Mouse (Mus musculus) embryonic facial prominence, embryonic 11.5 days (tissue): ENCODE data around the gene Dydc2. TPM values are rescaled to one million over a fixed set of nuclear protein-coding genes. Genes with fewer than 3 reads are reported as not detected.

Source experiments
- ATAC-seq: fragments of 200-750 bp; cut with Nextera tagmentation; replicated peaks from 2 replicates; pipeline ENCODE4 v1.8.0; 2017; ENCODE audit warnings: low read depth; ENCODE audit not compliant: insufficient number of reproducible peaks, low FRiP score, low TSS enrichment
- DNase-seq: peaks from one replicate; pipeline ENCODE4 v3.0.0-alpha.2; 2015; ENCODE audit warnings: low spot score
- H3K27ac ChIP-seq: fragments of 300-500 bp; sonication (generic); replicated peaks from 2 replicates; pipeline ENCODE4 v1.5.1; 2014; ENCODE audit warnings: mild to moderate bottlenecking, low read depth, low read length, control low read depth
- H3K27me3 ChIP-seq: fragments of 300-500 bp; sonication (generic); 2 replicates; pipeline ENCODE4 v1.6.1; 2014; ENCODE audit warnings: mild to moderate bottlenecking, low read length, moderate library complexity, mixed read lengths; ENCODE audit not compliant: control insufficient read depth, insufficient read depth
- H3K36me3 ChIP-seq: fragments of 300-500 bp; sonication (generic); replicated peaks from 2 replicates; pipeline ENCODE4 v1.6.1; 2014; ENCODE audit warnings: low read depth, mild to moderate bottlenecking, low read length, moderate library complexity, mixed read lengths; ENCODE audit not compliant: control insufficient read depth, insufficient read depth
- H3K4me1 ChIP-seq: fragments of 300-500 bp; sonication (generic); 2 replicates; pipeline ENCODE4 v1.6.1; 2014; ENCODE audit warnings: low read length, mixed read lengths; ENCODE audit not compliant: control insufficient read depth, insufficient read depth
- H3K4me2 ChIP-seq: fragments of 300-500 bp; sonication (generic); 2 replicates; pipeline ENCODE4 v1.6.1; 2014; ENCODE audit warnings: low read depth, mild to moderate bottlenecking, control low read depth, low read length, moderate library complexity
- H3K4me3 ChIP-seq: fragments of 300-500 bp; sonication (generic); 2 replicates; pipeline ENCODE4 v1.5.1; 2014; ENCODE audit warnings: low read depth, low read length, control low read depth
- H3K9ac ChIP-seq: fragments of 300-500 bp; sonication (generic); replicated peaks from 2 replicates; pipeline ENCODE4 v1.6.1; 2014; ENCODE audit warnings: mild to moderate bottlenecking, control low read depth, low read length
- H3K9me3 ChIP-seq: fragments of 300-500 bp; sonication (generic); replicated peaks from 2 replicates; pipeline ENCODE4 v1.6.1; 2016; ENCODE audit warnings: mild to moderate bottlenecking, low read length, inconsistent platforms, mixed read lengths; ENCODE audit not compliant: control insufficient read depth
- WGBS: fragments of 180-500 bp; shearing (Covaris S2); extraction: QIAGEN DNeasy Blood & Tissue Kit; methylation state at CpG from one replicate; pipeline ENCODE4 v1.1.7; 2014; 5-methylcytosine and 5-hydroxymethylcytosine counted together
- polyA plus RNA-seq: library from polyadenylated mRNA; unstranded; fragments of >200 nt; fragmentation: Nextera tagmentation; extraction: Ambion mirVana; gene quantifications from 2 replicates; pipeline ENCODE4 v1.2.1, GENCODE M21; 2014

Dydc2 gene
- polyA plus RNA-seq, 1 experiment from 2014 or later, result not detected

DNA sequence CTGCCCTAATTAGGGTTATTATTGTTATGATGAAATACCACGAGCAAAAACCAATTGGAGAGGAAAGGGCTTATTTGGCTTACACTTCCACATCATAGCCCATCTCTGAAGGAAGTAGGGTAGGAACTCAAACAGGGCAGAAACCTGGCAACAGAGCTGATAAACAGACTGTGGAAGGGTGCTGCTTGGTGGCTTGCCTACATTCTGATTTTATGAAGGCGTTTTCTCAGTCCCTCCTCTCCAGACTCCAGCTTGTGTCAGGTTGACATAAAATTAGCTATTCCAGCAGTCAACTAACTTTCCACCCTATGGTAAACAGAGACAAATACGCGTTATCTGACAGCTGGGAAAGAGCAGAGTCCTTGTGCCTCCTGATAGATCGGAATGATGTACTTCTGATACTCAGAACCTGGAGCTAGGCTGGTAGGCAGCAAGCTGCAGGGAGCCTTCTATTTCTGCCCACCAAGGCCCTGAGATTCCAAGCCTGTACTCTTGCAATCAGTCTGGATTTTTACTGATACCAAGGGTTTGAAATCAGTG is 54.2 kb downstream of the Dydc2 start:
- Histone ChIP-seq H3K9me3 (no peaks in the 10 kb centered on the region), H3K4me1 (no peaks in the 10 kb centered on the region), H3K4me2 (no peak overlapping the region), H3K9ac (no peak overlapping the region), H3K4me3 (no peak overlapping the region), H3K27ac (no peak overlapping the region), H3K36me3 (no peaks in the 10 kb centered on the region), H3K27me3 (no peaks in the 10 kb centered on the region)
- DNase-seq, result no peak
- ATAC-seq, result no peak
- WGBS, result 76% methylated on average over 5 of the region's 5 CpGs

DNA sequence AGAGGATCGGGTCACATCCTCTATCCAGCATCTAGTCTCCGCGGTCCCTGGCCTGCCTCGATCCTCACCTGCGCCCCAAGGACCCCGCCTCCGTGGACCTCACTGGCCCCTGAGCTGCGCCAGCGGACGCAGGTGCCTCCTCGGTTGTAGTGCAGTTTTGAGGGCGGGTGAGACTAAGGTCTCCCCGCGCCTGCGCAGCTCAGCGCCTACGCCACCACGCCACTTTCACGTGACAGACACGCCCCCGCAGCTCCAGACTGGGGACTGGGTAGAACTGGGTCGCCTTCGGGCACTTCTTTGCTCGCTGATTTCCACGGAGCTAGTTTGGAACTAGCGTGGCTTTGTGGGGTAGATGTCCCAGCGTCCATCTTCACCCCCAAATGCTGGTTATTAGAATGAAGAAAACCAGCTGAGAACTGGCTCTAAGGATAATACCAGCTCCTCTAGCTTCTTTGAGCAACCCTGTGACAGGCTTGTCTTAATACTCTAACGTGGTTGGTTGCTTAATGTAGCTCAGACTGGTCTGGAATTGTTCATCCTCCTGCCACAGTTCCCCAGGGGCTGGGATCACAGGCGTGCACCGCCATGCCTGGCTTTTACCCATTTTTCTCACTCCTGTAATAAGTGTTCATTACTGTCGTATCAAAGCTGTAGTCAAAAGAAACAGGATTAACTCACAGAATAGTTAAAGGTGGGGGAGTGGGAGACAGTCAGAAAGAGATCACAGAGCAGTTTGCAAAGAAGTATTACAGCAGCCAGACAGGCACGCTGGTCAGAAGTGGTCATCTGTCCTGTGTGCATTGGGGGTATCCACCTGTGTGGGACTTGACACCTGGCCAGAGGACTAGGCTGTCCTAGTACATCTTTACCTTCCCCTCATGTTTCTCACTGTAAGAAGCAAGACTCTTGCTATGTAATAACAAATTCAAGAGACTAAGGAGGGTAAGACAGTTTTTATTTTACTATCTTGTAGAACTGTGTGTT is 55.1 kb downstream of the Dydc2 start, which contains the start of gene Fam213a:
Fam213a (minus strand) TSS at position 159 of the 984 bp plus-strand sequence.
- H3K27me3 ChIP-seq, result no peaks in the 10 kb centered on the region
- H3K36me3 ChIP-seq, result no peaks in the 10 kb centered on the region
- H3K27ac ChIP-seq, result no peak within 1 kb of the TSS
- 3% methylated on average over 32 of the region's 32 CpGs for WGBS
- peak; percentile 98 for ATAC-seq
- H3K9me3 ChIP-seq, result no peaks in the 10 kb centered on the region
- peak within 1 kb of the TSS; percentile 58 for H3K4me3 ChIP-seq
- H3K4me1 ChIP-seq, result no peaks in the 10 kb centered on the region
- DNase-seq, result peak; percentile 93
- H3K4me2 ChIP-seq, result peak within 1 kb of the TSS; percentile 83
- peak within 1 kb of the TSS; percentile 77 for H3K9ac ChIP-seq

DNA sequence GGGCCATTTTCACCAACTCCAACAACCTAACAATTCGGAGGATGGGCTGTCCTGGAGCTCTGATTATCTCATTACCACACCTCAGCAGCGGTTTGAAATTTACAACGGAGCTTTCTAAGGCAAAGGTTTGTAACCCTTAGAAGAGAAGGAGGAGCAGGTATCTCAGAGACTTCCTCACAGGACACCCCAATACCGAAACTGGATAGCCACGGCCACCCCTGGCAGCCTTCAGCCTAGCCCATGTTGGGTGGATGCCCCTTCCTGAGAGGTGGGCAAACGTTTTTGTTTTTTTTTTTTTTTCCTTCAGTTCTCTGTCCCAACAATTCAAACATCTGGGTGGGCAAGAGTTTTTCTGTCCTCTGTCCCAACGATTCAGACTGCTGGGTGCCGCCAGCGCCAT is 55.9 kb downstream of the Dydc2 start:
- Histone ChIP-seq H3K9ac (peak overlapping the region; percentile 77), H3K4me1 (no peaks in the 10 kb centered on the region), H3K9me3 (no peaks in the 10 kb centered on the region), H3K4me2 (peak overlapping the region; percentile 83), H3K4me3 (peak overlapping the region; percentile 58), H3K27ac (no peak overlapping the region), H3K36me3 (no peaks in the 10 kb centered on the region), H3K27me3 (no peaks in the 10 kb centered on the region)
- DNase-seq (no peak), ATAC-seq (no peak)
- WGBS, result 19% methylated on average over 9 of the region's 9 CpGs

DNA sequence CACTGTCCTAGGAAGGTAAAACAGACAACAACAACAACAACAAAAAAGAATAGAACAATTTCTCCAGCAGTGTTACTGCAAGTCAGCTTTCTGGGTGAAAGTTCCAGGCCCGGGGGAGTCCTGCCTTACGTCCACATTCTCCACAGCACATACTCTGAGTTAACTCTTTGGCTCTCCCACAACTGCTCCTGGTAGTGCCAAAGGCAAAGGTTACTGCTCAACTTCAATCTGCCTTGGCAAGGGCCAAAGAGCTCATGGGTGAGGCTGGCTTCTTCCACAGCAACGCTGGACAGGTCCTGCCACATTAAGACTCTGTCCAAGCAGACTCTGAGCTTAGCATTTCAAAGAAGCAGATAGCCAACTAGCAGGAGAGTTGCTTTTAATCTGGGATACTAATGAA is 57.1 kb downstream of the Dydc2 start:
- no peak for DNase-seq
- WGBS, result 79% methylated on average over 3 of the region's 3 CpGs

DNA sequence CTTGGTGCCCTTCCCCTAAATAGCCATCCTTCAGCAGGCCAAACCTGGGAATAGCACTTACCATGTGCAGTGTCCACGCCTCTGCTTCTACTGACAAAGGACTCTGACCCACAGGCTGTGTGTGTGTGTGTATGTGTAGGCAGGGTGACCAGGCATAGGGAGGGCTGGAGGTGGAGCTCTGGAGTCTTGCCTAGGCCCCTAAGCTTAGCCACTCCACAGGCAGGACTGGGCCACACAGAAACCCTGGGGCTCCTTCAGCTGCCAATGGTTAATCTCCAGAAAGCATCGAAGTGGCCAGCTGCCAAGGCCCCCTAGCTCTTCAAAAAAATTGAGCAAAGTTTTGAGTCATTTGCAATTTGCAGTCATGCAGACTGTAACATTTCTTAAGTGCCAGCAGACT is 60.9 kb downstream of the Dydc2 start:
- WGBS, result 59% methylated on average over 2 of the region's 2 CpGs
- DNase-seq, result no peak
- Histone ChIP-seq H3K4me1 (0 out of 2 replicates have a peak, but pooled peaks cover 3% of the 10 kb centered on the region), H3K36me3 (no peaks in the 10 kb centered on the region), H3K4me2 (no peak overlapping the region), H3K27ac (no peak overlapping the region), H3K4me3 (no peak overlapping the region), H3K9ac (no peak overlapping the region), H3K27me3 (no peaks in the 10 kb centered on the region), H3K9me3 (no peaks in the 10 kb centered on the region)
- ATAC-seq, result 0 out of 2 replicates have a peak, but pooled peaks have one; percentile 50

More for the DNA sequence above, 57.1 kb downstream of the Dydc2 start:
- Histone ChIP-seq H3K4me3 (no peak overlapping the region), H3K36me3 (no peaks in the 10 kb centered on the region), H3K9me3 (no peaks in the 10 kb centered on the region), H3K9ac (no peak overlapping the region), H3K27ac (no peak overlapping the region), H3K4me2 (no peak overlapping the region), H3K4me1 (no peaks in the 10 kb centered on the region), H3K27me3 (no peaks in the 10 kb centered on the region)
- ATAC-seq, result no peak

DNA sequence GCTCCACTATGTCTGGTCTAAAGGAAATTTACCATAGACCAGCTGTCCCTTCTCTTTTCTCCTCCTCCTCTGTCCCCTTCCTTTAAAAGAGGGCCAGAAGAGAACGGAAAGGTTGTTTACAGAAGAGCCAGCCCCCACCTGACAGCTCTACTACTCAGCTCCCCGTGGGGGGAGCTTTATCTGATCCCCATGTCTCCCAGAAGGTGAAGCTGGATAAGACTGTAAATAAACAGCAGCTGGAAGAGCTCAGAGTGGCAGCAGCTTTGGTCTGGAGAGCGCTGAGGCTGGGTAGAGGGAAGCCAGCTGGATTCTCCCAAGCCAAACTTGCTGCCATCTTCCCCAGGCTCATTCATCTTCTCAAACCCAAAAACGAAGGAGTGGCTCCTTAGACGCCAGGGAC is 61.4 kb downstream of the Dydc2 start:
- Histone ChIP-seq H3K4me1 (0 out of 2 replicates have a peak, but pooled peaks cover 3% of the 10 kb centered on the region), H3K4me3 (no peak overlapping the region), H3K4me2 (no peak overlapping the region), H3K9ac (no peak overlapping the region), H3K9me3 (no peaks in the 10 kb centered on the region), H3K27me3 (no peaks in the 10 kb centered on the region), H3K27ac (no peak overlapping the region), H3K36me3 (no peaks in the 10 kb centered on the region)
- ATAC-seq, result no peak
- 31% methylated on average over 5 of the region's 5 CpGs for WGBS
- DNase-seq, result no peak

DNA sequence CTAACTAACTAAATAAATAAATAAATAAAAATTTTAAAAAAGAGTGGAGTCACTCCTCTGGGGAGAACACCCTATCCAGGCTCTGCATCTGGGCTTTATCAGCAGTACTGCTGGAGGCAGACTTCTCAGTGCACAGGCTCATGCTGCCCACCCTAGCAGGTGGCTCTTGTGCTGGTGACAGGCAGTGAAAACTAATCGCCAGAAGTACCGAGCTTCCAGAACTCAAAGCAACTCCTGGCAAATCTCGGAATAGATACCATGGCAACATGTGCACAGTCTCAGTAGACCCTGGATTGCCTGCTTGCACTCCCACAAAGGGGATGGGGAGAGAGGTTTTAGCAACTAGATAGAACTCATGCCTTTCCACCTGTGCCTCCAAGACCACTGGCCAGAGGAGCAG is 62.1 kb downstream of the Dydc2 start:
- Histone ChIP-seq H3K4me1 (0 out of 2 replicates have a peak, but pooled peaks cover 3% of the 10 kb centered on the region), H3K36me3 (no peaks in the 10 kb centered on the region), H3K9me3 (no peaks in the 10 kb centered on the region), H3K4me2 (no peak overlapping the region), H3K27ac (no peak overlapping the region), H3K27me3 (no peaks in the 10 kb centered on the region), H3K4me3 (no peak overlapping the region), H3K9ac (no peak overlapping the region)
- 61% methylated on average over 3 of the region's 3 CpGs for WGBS
- ATAC-seq (no peak), DNase-seq (no peak)

DNA sequence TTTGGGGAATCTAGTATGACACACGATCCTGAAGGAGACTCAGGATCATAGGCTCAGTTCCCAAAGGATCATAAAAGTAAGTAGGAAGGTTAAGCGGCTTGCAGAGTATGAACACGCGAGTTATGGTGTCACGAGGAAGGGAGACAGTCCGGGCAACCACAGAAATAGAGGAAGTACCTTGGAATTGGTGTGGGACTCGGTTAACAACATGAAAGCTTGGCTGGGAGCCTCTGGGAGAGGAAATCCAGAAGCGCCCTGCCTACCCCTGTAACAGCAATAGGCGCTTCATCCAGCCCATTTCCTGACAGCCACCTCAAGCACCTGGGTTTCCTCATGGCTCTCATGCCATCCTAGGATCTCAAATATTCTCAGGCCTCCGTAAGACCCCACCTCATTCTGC is 62.7 kb downstream of the Dydc2 start:
- Histone ChIP-seq H3K4me2 (no peak overlapping the region), H3K4me1 (0 out of 2 replicates have a peak, but pooled peaks cover 3% of the 10 kb centered on the region), H3K9me3 (no peaks in the 10 kb centered on the region), H3K4me3 (no peak overlapping the region), H3K27me3 (no peaks in the 10 kb centered on the region), H3K9ac (no peak overlapping the region), H3K27ac (no peak overlapping the region), H3K36me3 (no peaks in the 10 kb centered on the region; the same call in 1 of the 2 replicates)
- DNase-seq (no peak), ATAC-seq (no peak)
- 86% methylated on average over 10 of the region's 10 CpGs for WGBS
